Mouse (Mus musculus): ENCODE data around the gene Prkab2.
A peak's percentile ranks its signal among the peaks of the same experiment; 100 is the strongest.

Prkab2 gene

DNA sequence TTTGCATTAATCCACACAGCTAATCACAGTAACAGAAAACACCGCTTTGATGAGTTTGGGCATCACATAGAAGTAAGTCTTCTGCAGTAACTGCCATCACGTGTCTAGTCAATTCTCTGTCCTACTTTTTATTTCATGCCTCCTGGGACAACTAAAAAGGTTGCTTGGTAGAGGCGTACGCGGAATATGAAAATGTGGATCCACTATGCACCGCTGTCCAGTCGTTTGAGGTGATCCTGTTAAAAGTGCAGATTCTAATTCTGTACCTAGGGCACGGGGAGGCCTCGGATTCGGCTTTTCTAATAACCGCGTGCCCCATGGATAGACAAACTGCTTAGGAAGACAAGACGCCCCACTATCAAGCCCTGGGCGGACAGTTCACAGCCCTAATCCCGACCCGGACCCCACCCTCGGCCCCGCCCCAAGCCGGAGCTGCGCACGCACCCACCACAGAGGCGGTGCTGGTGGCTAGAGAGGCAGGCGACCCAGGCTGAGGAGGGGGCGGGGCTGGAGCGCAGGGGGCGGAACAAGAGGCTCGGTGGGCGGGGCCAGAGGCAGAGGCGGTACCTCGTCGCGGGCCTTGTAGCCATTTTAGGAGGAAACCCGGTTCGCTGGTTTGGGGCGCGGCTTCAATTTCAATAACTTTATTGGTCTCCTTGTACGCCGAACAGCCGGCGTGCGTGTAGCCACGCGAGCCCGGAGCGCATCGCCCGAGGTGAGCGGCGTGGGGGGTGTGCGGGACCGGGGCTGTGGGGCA, at the start of gene Prkab2:
Gene Prkab2 (plus strand): TSS at position 539 of the 757 bp plus-strand sequence.
- peak; percentile 96 for DNase-seq

DNA sequence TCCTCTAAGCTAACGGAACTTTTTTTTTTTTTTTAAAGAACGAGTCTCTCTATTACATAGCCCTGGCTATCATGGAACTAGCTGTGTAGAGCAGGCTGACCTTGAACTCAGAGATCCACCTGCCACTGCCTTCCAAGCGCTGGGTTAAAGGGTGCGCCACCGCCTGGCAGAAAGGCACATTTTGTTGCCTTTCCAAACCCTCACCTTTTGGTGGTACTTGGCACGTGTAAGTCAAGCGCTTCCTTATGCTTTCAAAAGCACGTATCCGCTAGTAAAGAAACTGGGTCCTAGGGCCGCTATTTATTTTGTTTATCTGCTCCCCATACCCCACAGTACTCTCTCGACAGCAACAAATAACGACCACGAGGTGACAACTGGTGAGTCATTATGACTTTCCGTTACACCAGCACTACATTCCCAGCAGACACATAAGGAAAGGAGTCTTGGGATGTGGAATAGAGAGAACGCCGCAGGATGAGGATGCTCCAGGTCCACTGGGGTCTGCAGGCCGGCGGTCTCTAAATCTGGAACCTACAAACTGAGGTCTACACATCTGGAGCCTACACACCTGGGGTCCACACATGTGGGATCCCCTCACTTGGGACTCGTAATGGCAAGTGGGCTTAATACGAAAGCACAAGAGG, 48.7 kb upstream of the Prkab2 start:
- no peak for DNase-seq

DNA sequence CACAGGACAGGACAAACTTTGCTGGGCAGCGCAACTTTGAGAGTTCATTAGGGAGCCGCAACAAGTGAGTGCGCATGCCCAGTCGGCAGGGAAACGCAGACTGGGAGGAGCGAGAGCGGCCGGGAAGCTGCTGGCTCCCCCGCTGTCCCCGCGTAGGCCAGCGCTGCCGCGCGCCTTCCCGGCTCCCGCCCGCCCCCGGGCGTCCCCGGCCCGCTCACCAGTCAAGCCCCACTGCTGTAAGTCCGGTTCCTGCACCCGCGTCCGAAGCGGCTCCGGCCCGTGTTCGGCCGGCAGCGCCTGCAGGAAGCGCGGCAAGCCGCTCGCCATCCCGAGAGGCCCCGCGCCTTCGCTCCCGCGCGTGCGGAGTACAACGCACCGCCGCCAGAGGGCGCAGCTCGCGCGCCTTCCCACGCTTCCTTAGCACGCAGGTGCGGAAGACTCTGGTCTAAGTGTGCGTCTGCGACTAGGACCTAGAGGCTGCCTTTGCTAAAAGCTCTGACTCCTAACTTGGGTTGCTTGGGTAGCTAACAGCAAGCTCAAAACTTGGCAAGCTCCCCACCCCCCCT, 48.1 kb upstream of the Prkab2 start, which contains the start of gene Chd1l:
Gene Chd1l (minus strand): TSS at position 359 of the 566 bp plus-strand sequence.
- DNase-seq: peak; percentile 93

DNA sequence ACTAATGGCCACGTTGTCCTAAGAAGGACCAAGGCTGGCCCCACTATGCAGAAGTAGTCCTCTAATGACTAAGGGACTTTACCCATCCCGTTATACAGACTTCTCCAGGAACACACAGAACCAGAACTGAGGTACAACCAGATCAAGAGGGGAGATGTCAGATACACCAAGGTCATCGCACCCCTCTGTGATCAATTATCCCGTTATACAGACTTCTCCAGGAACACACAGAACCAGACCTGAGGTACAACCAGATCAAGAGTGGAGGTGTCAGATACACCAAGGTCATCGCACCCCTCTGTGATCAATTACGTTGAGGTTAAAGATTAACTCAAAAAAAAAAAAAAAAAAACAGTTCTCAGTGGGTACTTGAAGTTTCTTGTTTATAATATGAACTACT, 47.0 kb upstream of the Prkab2 start:
- no peak for DNase-seq

DNA sequence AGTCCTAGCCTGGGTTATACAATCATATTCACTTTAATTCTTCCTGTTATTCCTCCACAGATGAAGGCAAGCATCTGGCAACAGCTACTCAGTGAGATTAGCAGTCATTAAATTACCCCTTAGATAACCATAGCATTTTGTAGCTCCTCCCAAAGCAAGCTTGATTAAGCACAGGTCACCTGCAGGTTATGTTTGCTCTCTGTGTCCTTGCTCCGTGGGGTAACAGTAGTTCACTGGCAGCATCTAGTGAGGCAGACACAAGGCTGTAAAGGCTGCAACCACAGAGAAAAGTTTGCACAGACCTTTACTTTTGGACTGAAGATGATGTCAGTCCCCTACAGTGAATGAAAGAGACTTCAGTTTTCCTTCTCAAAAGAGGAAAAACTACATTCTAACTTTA, 42.8 kb upstream of the Prkab2 start:
- no peak for DNase-seq

DNA sequence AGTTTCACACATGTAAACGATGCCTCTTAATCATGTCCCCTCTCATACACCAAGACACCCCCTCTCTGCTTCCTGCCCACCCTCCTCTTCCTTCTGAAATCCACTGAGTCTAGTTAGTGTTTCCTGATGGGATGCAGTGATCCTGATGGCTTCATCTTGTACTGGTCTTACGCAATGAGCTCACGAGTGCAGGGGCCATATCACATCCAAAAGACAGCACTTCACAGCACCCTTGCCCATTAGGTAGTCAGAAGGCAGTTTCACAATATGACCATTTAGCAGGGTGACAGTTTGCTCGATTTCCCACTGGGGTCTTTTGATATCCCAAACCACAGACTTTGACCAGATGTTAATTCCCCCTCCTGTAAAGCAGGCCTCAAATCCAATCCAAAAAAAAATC, 42.1 kb upstream of the Prkab2 start:
- DNase-seq: no peak

DNA sequence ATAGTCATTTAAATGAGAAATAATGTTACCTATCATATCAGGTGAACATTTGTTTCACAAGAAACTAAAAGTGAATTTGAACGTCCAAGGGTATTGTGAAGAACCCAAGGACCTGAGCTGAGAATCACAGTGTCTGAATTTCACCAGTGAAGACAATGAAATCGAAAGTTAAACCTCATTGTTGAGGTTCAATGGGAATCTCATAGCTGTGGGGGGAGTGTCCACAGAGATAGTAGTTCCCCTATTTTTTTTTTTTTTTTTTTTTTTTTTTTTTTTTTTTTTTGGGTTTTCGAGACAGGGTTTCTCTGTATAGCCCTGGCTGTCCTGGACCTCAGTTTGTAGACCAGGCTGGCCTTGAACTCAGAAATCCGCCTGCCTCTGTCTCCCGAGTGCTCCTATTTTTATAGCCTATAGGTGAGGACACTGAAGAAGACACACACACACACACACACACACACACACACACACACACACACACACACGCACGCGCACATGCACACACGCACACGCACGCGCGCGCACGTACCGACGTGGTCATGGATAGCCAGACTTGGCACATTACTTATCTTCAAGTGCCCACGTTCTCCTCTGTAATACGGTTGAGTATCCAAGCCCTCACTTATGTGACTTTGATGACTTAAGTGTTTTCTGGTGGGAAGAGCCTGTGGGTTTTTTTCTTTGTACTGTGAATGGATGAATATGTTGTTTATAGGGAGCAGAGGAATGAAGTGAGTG, 40.7 kb upstream of the Prkab2 start:
- no peak for DNase-seq

DNA sequence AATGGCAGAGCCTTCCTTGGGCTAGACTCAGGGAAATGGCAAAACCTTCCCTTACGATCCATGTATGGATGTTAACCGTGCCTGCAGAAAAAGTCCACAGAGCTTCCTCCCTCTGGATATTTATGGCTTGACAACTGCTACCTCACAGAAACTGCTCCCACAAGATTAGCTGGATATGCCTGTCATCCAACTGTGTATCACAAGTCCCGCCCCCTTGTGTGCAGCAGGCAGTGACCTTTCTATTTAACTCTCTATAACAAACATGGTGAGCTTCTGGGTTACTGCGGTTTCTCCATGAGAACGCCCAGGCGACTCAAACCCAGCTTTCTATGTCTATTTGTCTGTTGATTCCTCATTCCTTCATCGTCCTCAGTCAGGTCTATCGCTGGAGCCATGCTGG, 40.1 kb upstream of the Prkab2 start:
- no peak for DNase-seq

DNA sequence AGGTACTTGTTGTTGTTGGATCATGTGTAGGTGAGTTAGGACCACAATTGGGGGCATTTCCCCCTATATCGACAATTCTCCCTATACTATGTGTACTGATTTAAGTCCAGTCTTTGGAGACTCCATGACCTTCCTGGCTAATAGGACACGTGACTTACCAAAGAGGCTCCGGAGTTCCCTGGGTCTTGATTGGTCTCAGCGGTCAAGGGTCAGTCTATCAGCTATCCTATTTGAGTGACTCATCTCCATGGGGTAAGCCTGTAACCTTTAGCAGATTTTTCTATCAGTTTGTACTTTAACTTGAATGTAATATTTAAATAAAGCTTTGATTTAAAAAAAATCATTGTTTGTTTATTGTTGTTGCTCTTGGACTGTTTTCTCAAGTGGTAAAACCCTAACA, 37.3 kb upstream of the Prkab2 start:
- DNase-seq: no peak

DNA sequence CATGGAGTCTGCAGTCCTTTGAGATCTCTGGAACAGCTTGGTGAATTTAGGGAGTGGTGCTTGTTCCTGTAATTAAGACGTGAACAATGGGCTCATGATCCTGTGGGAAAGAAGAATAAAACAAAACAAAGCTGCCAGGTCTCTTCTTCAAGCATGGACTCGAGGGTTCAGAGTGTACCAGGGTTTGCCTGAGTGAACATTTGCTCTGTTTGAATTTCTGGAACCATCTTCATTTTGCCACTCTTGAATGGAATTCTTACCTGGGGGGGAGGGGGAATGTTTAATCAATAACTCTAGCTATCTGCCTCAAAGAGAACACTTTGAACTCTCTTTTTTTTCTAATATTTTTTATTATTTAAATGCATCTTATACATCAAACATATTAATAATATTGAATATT, 33.4 kb upstream of the Prkab2 start:
- DNase-seq: no peak

DNA sequence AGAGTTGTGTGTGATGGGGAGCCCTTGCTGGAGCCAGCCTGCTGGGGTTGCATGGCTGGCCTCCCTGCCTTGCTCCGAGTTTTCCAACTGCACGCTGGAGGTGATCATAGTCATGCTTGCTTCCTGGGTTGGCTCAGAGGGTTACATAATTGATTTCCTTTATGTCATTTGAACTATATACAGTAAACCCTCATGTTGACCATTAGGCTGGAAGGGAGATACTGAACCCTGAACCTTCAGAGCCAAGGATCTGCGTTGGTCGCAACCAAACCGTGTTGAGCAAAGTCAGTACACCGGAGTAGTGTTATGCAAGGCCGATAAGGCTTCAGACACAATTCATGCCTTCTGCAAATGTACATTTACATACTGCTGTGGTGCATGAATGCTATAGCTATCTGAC, 30.1 kb upstream of the Prkab2 start:
- DNase-seq: no peak

DNA sequence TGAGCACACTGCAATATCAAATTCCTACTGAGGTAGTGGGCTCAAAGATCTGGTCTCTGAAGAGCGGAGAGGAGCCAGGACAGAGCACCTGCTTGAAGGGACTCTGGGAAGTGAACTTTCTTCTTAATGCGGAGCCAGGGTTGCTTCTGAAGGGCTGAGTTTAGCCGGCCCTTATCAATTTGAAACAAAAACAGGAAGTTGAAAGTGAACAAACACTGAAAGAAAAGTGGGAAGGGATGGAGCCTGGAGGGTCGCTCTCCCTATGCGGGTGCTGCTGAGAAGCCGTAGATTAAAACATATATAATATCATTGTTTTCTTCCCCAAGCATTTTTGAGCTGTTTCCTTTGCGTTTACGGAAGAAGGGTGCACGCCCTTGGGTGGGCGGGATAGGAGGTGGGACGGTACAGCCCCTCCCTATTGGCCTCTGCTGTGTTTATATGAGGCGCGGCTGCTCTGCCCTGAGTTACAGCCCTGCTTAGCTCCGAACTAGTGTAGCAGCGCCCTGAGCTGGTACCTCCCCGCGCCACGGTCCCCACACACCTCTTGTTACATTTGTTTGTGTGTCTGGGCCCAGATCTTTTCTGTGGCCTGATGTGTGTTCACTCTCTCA, 29.5 kb upstream of the Prkab2 start, which contains the start of gene Fmo5:
Gene Fmo5 (plus strand): TSS at position 414 of the 611 bp plus-strand sequence.
- DNase-seq: no peak

DNA sequence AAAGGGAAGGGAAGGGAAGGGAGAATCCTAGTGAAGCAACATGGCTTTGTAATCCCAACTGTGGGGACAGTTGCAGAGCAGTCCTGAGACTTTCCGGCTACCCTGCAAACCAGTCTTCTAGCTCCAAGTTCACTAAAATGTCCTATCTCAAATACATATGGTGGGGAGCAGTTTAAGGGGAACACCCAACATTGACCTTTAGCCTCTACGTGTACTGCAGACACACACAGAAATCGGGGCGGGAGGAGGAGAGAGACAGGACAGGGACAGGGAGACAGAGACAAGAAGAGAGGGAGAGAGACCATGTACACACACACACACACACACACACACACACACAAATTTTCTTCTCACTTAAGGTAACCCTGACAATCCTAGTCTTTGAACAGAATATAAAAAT, 28.1 kb upstream of the Prkab2 start:
- DNase-seq: no peak

DNA sequence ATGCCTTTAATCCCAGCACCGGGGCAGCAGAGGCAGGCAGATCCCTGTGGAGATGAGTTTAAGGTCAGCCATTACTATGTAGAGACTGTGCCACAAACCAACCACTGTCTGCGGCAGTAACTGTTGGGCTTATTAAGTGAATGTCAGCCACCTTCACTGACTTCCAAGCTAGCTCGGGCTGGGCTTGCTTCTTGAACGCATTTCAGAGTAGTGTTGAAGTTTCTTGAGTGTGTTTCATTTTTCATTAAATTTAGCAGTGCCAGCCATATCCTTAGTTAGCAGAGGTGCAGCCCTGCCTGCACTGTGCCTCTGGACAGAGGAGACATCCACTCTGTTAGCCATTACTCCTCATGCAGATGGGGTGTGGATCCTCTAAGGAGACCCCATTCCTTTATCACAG, 27.2 kb upstream of the Prkab2 start:
- no peak for DNase-seq

DNA sequence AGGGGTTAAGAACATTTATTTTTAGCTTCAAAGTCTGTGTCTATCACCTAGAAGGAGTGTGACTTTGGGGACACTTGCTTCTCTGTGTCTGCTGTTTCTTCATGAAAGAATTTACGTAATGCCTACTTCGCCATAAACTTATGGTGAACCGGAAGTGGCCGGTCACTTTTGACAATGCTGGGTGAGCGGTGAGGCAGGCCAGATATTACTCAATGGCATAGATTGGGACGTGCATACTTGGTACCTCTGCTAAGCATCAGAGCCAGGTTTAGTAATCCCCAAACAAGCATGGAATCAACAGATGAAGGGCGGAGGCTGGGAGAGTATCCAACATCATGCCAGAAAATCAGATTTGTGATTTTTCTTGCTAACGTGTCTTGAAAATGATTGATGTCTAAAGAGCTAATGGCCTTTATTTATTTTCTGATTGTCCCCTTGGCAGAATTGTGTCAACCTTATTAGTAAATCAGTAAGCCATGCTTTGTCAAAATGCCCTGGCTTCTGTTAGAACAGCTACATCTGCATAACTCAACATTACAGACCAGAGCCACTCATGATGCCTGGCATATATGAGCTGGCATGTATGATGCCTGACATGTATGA, 26.6 kb upstream of the Prkab2 start:
- DNase-seq: no peak

DNA sequence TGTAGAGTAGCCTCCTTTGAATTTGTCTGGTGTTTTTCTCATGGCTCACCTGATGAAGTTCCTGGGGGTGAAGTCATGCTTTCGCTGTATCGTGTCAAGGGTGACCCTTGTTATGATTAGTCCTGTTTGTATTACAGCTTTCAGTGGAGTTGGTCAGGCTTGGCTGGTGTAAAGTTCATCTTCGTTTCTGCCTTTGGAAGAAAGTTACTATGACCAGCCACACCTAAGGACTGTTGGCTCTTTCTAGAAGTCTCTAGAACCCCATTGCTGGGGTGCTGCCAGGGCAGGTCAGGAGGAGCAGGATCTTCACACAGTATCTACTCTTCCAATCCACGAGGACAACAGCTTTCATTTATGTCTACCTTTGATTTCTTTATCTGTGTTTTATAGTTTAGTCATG, 24.5 kb upstream of the Prkab2 start:
- no peak for DNase-seq

DNA sequence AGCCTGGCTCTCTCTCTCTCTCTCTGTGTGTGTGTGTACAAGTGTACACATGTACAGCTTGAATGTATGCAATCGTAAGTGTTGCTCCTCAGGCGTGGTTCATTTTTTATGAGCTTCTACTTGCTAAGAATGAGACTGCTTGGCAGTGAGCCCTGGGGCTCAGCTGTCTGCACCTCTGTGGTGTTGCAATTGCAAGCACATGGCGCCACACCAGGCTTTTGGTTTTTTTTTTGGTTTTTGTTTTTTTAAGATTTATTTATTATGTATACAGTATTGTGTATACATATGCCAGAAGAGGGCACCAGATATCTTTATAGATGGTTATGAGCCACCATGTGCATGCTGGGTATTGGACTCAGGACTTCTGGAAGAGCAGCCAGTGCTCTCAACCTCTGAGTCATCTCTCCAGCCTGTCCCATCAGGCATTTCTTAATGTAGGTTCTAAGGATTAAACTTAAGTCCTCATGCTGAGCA, 23.7 kb upstream of the Prkab2 start:
- DNase-seq: no peak

DNA sequence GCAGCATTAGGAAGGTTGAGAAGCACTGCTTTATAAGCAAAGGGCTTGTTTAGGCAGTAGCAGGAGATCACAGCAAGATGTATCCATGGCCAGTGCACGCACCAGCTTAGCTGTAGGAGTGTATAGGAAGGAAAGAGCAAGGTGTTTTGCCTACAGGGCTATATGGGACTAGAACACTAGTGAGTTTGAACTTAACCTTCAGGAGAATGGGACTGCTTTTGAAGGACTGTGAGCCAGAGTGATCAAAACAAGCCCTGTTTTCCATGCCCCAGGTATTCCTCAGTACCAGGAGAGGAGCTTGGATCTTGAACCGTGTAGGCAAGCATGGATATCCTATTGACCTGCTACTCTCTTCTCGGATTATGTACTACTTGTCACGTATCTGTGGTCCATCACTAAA, 16.6 kb upstream of the Prkab2 start:
- no peak for DNase-seq

DNA sequence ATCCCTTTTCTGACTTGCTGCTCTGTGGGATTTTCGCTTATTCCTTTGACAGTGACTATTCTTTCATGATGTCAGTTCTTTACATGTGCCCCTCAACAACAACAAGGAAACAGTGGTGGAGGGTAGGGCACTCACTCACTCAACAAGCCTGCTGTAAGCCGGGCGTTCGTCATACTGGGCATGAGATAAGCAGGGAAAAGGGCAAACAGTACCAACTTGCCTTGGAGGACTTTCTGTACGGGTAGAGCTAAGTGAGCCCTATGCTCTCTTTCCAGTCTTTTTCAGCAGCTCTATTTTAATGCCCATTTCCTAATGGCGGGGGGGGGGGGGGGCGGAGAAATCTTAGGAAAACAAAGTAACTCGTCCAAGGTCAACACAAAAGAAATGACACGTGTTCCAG, 16.0 kb upstream of the Prkab2 start:
- DNase-seq: no peak

DNA sequence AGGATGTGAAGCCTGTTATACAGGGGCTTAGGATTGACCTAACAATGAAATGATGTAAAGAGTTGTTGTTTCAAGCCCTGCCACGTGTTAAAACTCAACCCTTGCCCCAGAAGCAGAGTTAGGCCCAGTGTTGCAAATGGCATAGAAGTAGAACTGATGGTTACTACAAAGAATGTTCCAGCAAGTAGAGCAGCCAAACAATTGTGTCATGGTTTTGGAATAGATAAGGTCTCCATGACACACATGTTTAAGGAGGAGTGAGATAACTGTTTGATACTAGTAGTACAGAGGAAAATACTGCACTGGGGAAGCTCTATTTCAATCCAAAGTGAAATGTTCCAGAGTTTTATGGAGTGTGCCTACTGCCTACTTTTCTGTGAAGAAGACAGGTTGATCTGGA, 9.5 kb upstream of the Prkab2 start:
- DNase-seq: no peak

DNA sequence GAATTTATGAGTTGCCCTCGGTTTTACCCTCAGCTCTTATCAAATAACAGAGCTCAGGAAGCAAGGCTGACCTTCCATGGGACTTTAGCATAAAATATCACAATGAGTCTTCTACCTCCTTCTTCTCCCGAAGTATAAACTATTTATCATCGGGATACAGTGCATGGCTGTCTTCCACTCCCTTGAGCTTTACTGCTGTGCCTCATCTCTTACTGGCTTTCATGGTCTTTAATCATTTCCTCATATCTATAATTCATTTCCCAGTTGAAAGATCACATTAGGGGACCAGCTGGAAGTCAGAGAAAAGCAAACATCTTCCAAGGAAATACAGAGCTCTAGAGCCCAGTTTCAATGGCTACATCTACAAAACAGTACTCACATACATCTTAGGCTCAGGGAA, 9.0 kb upstream of the Prkab2 start:
- no peak for DNase-seq

DNA sequence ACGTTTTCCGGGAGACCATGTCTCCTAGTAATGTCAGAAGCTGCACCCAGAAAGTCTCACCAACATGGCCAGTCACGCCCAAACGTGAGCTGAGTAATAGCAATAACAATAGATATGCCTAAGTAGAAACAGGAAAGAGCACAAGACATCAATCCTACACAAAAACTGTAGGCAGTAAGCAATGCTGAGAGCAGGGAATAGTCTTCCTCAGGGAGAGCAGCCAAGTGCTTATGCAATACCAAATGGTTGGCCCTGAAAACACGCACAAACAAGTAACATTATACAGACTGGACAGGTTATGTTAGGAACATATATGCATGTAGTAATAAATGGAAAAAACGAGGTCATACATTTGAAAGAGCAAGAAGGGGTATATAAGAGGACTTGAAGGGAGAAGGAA, 8.5 kb upstream of the Prkab2 start:
- DNase-seq: no peak

DNA sequence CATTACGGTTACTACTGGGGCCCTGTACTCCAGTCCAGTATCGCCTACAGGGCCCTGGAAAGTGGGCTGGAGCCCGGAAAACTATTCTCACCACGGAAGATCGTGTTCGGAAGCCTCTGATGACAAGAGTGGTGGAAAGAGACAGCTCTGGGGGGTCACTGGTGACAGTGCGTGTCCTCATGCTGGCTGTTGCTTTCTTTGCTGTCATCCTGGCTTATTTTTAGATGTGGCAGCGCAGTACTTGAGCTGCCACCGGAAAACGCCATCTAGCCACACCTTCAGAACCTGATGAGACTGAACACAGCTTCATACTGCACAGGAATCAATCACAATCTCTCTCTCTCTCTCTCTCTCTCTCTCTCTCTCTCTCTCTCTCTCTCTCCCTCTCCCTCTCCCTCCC, 6.4 kb upstream of the Prkab2 start:
- no peak for DNase-seq

Measured in right cerebral cortex, postnatal 25 days (tissue).